Mouse (Mus musculus): ENCODE results near the gene Gm45213.

- TF ChIP-seq CTCF (IDR thresholded peaks at IDR 0.05; ENCODE audit: borderline replicate concordance, extremely low read depth, insufficient read depth, insufficient read length), result no peak
- TF ChIP-seq POLR2A (IDR thresholded peaks at IDR 0.05; ENCODE audit: borderline replicate concordance, extremely low read depth, insufficient read depth, insufficient read length, poor library complexity, severe bottlenecking), result no peak
Observed at GRCm38 (mm10) chr7:66038261-66038660, 5.1 kb upstream of the Gm45213 start.

Data from brain, embryonic 14.5 days (tissue).